Mouse (Mus musculus) liver, adult (tissue): ENCODE results near the gene Fgf5.

ENCODE experiments used
- GATA4 ChIP-seq: IDR thresholded peaks from 2 replicates; pipeline ENCODE4 v1.6.1; 2014; ENCODE audit warnings: mild to moderate bottlenecking, low read length; ENCODE audit not compliant: insufficient replicate concordance

Gene Fgf5

GRCm38 (mm10) chr5:98253838-98254821 lies at the start of gene Fgf5:
TSS of gene Fgf5 (plus strand) at chr5:98254184.
- no peak for TF ChIP-seq GATA4

GRCm38 (mm10) chr5:98212501-98212900 lies 41.5 kb upstream of the Fgf5 start:
- no peak for TF ChIP-seq GATA4

GRCm38 (mm10) chr5:98221956-98222355 lies 32.0 kb upstream of the Fgf5 start:
- no peak for TF ChIP-seq GATA4

DNA sequence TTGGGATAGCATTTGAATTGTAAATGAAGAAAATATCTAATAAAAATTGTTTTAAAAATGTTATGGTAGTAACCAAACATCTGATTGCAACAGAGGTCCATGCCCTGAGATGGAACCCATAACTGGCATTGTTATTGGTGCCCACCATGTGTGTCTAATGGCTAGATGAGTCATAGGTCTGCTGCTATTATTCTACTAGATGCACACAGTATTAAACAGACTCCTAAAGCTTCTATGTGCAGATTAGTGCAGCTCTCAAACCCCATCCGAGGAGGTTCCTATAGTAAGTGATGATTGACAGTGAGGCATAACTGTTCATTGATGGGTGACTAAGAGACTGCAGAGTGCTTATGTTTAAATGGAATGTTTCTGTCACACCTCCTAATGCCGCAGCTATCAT lies 27.3 kb upstream of the Fgf5 start:
- no peak for TF ChIP-seq GATA4

GRCm38 (mm10) chr5:98229456-98229855 lies 24.5 kb upstream of the Fgf5 start:
- TF ChIP-seq GATA4: no peak

DNA sequence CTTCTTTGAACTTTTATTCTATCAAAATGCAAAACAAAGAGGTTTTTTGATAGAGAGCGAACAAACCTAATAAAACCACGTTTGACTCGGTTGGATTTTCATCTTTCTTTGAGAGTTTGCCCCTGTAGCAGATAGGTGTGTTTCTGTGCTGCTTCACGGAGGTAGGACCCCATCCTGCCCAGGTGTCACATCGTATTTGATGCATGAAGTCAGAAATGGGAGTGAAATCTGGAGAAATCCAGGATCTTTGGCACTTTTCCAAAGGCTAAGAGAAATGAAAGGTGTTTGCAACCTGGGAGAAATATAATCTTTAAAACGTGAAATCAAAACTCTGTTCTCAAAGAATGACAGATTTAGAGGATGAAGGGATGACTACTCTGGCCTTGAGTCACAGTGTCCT lies 15.5 kb upstream of the Fgf5 start:
- no peak for TF ChIP-seq GATA4

- TF ChIP-seq GATA4: no peak
Measured at GRCm38 (mm10) chr5:98241322-98241829, 12.6 kb upstream of the Fgf5 start.

DNA sequence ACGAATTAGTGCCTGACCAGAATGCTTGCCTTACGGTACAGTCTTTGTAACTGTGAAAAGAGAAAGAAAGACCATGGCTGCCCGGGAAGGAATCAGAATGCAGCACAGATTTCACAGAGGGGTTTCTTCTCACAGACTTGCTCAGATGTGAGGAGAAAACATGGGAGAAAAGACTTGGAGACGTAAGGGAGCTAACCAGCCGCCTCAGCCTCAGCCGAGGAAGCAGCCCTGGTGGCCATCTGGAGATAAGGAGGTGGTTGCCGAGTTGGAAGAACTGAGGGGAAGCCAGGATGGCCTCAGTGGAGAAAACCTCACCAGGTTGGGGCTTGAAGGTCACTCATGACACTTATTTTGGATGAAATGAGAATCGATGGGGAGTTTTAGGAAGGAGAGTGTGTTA lies 8.7 kb upstream of the Fgf5 start:
- no peak for TF ChIP-seq GATA4

- TF ChIP-seq GATA4: no peak
Measured at GRCm38 (mm10) chr5:98245976-98246375, 8.0 kb upstream of the Fgf5 start.

- TF ChIP-seq GATA4: no peak
Measured at GRCm38 (mm10) chr5:98246826-98247225, 7.2 kb upstream of the Fgf5 start.

GRCm38 (mm10) chr5:98247516-98247915 lies 6.5 kb upstream of the Fgf5 start:
- TF ChIP-seq GATA4: no peak

DNA sequence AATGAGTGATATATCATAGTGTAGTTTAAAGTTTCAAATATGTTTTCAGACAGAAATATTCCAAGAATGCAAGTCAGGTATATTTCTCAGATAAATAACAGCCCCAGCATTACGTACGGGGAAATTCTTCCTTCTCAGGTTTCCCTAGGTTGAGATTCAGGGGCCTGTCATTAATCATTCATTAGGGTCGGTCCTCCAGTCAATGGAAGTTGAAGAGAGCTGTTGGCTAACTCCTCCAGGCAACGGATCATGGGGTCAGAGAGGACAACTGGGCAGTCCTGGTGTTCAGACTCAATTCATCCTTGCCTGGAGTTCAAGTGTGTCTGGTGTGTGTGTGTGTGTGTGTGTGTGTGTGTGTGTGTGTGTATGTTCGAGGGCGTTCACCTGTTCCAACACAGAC lies 837 bp upstream of the Fgf5 start:
- no peak for TF ChIP-seq GATA4

GRCm38 (mm10) chr5:98255176-98255575 lies 1.2 kb downstream of the Fgf5 start:
- TF ChIP-seq GATA4: no peak

- no peak for TF ChIP-seq GATA4
Measured at GRCm38 (mm10) chr5:98255760-98256490, 1.9 kb downstream of the Fgf5 start.

- TF ChIP-seq GATA4: no peak
Measured at GRCm38 (mm10) chr5:98275318-98275818, 21.4 kb downstream of the Fgf5 start.

- no peak for TF ChIP-seq GATA4
Measured at GRCm38 (mm10) chr5:98281993-98282392, 28.0 kb downstream of the Fgf5 start.
